Mouse (Mus musculus) thymus, adult 2 months (tissue): ENCODE results near the gene Traf7. TPM values are rescaled to one million over a fixed set of nuclear protein-coding genes. Genes with fewer than 3 reads are reported as not detected.

Experiments used
- DNase-seq: peaks from one replicate; pipeline ENCODE4 v3.0.0; 2021
- H3K27ac ChIP-seq: fragments of 200-500 bp; 2 replicates; pipeline ENCODE4 v1.5.1; 2012; ENCODE audit warnings: low read length, control low read depth; ENCODE audit not compliant: control insufficient read depth, insufficient read depth
- H3K27me3 ChIP-seq: fragments of 200-500 bp; 2 replicates; pipeline ENCODE4 v1.6.1; 2012; ENCODE audit warnings: mild to moderate bottlenecking, low read length, moderate library complexity, mixed read lengths; ENCODE audit not compliant: control insufficient read depth, insufficient read depth
- H3K36me3 ChIP-seq: fragments of 200-500 bp; 2 replicates; pipeline ENCODE4 v1.6.1; 2012; ENCODE audit warnings: mild to moderate bottlenecking, low read length, moderate library complexity; ENCODE audit not compliant: control insufficient read depth, insufficient read depth
- H3K4me1 ChIP-seq: fragments of 200-500 bp; replicated peaks from 2 replicates; pipeline ENCODE4 v1.6.1; 2012; ENCODE audit warnings: low read length; ENCODE audit not compliant: control insufficient read depth, insufficient read depth
- H3K4me3 ChIP-seq: fragments of 200-500 bp; 2 replicates; pipeline ENCODE4 v1.5.1; 2012; ENCODE audit warnings: mild to moderate bottlenecking, low read length, control low read depth, moderate library complexity; ENCODE audit not compliant: control insufficient read depth, insufficient read depth
- CTCF ChIP-seq: fragments of 200-500 bp; IDR thresholded peaks from 2 replicates; pipeline ENCODE4 v1.5.1; 2012; ENCODE audit warnings: mild to moderate bottlenecking, control low read depth, low read length, moderate library complexity, borderline replicate concordance; ENCODE audit not compliant: control insufficient read depth, poor library complexity, insufficient read depth; ENCODE audit errors: extremely low read depth
- POLR2A ChIP-seq: fragments of 200-500 bp; IDR thresholded peaks from 2 replicates; pipeline ENCODE4 v1.6.1; 2012; ENCODE audit warnings: mild to moderate bottlenecking, low read length, control low read depth, moderate library complexity; ENCODE audit not compliant: control insufficient read depth, poor library complexity, insufficient read depth; ENCODE audit errors: extremely low read depth
- WGBS: fragments of 180-500 bp; shearing (Covaris S2); methylation state at CpG from one replicate; pipeline ENCODE4 v1.1.7; 2018; 5-methylcytosine and 5-hydroxymethylcytosine counted together
- polyA plus RNA-seq: library from polyadenylated mRNA; depleted of rRNA; stranded (reverse); fragments of >200 nt; gene quantifications from 2 replicates; pipeline ENCODE4 v1.2.3, GENCODE M21; 2012; rRNA removed

Traf7 gene
- polyA plus RNA-seq, 1 experiment, result 362 TPM

- WGBS, result 19% methylated on average over 7 of the region's 7 CpGs
- no peak for DNase-seq
- H3K4me1 ChIP-seq, result peaks cover 18% of the 10 kb centered on the region
- no peaks in the 10 kb centered on the region for H3K36me3 ChIP-seq
- TF ChIP-seq POLR2A, result no peak
- no peak for TF ChIP-seq CTCF
- peak overlapping the region; percentile 17 for H3K27ac ChIP-seq
- peak overlapping the region; percentile 56 for H3K4me3 ChIP-seq
- no peaks in the 10 kb centered on the region for H3K27me3 ChIP-seq
These were observed 58.3 kb downstream of the Traf7 start for GRCm38 (mm10) chr17:24469336-24469909.

- no peak for TF ChIP-seq POLR2A
- TF ChIP-seq CTCF, result no peak
- Histone ChIP-seq H3K27ac (no peak overlapping the region), H3K36me3 (no peaks in the 10 kb centered on the region), H3K27me3 (no peaks in the 10 kb centered on the region), H3K4me3 (no peak overlapping the region), H3K4me1 (peaks cover 18% of the 10 kb centered on the region)
- 94% methylated on average over 5 of the region's 5 CpGs for WGBS
- no peak for DNase-seq
These were observed 59.0 kb downstream of the Traf7 start for GRCm38 (mm10) chr17:24468636-24469246.

- H3K27ac ChIP-seq, result no peak overlapping the region
- no peak for DNase-seq
- TF ChIP-seq POLR2A (no peak), CTCF (no peak; the same call in 1 of the 2 replicates)
- no peaks in the 10 kb centered on the region; the same call in 1 of the 2 replicates for H3K4me1 ChIP-seq
- no peaks in the 10 kb centered on the region for H3K27me3 ChIP-seq
- H3K36me3 ChIP-seq, result no peaks in the 10 kb centered on the region
- H3K4me3 ChIP-seq, result no peak overlapping the region
- WGBS, result 10% methylated on average over 6 of the region's 6 CpGs
These were observed 64.2 kb downstream of the Traf7 start for GRCm38 (mm10) chr17:24463374-24464133.

- no peaks in the 10 kb centered on the region for H3K36me3 ChIP-seq
- no peak for DNase-seq
- H3K27me3 ChIP-seq, result no peaks in the 10 kb centered on the region
- H3K4me3 ChIP-seq, result no peak overlapping the region
- TF ChIP-seq POLR2A, result no peak
- no peak overlapping the region for H3K27ac ChIP-seq
- 76% methylated on average over 1 of the region's 1 CpGs for WGBS
- no peaks in the 10 kb centered on the region; the same call in 1 of the 2 replicates for H3K4me1 ChIP-seq
These were observed 64.8 kb downstream of the Traf7 start for GRCm38 (mm10) chr17:24462932-24463331.

- peak; percentile 46 for DNase-seq
- H3K4me1 ChIP-seq, result no peaks in the 10 kb centered on the region; the same call in 1 of the 2 replicates
- no peaks in the 10 kb centered on the region for H3K36me3 ChIP-seq
- no peak for TF ChIP-seq POLR2A
- no peak for TF ChIP-seq CTCF
- WGBS, result 70% methylated on average over 2 of the region's 2 CpGs
- no peak overlapping the region for H3K27ac ChIP-seq
- no peaks in the 10 kb centered on the region for H3K27me3 ChIP-seq
- no peak overlapping the region for H3K4me3 ChIP-seq
These were observed 66.2 kb downstream of the Traf7 start for GRCm38 (mm10) chr17:24461580-24461979.

Other genes starting within 250 kb of the Traf7 start
- gene Abca17, start 176.9 kb downstream of the Traf7 start, polyA plus RNA-seq, result 0.06 and 0.13 TPM in 2 replicates
- 33.9 and 34.8 TPM in 2 replicates for gene Abca3, start 176.0 kb downstream of the Traf7 start, polyA plus RNA-seq
- 241 and 251 TPM in 2 replicates for gene Rnps1, start 113.4 kb downstream of the Traf7 start, polyA plus RNA-seq
- 41.6 and 57.0 TPM in 2 replicates for gene Eci1, start 101.3 kb downstream of the Traf7 start, polyA plus RNA-seq
- gene Dnase1l2, start 84.8 kb downstream of the Traf7 start, polyA plus RNA-seq, result 11.3 and 18.2 TPM in 2 replicates
- 166 and 188 TPM in 2 replicates for gene E4f1, start 57.6 kb downstream of the Traf7 start, polyA plus RNA-seq
- 58.8 and 65.4 TPM in 2 replicates for gene Pgp, start 57.5 kb downstream of the Traf7 start, polyA plus RNA-seq
- 0.57 and 0.97 TPM in 2 replicates for gene Bricd5, start 54.1 kb downstream of the Traf7 start, polyA plus RNA-seq
- 78.9 and 84.5 TPM in 2 replicates for gene Mlst8, start 48.9 kb downstream of the Traf7 start, polyA plus RNA-seq
- 0.15 and 0.20 TPM in 2 replicates for gene Caskin1, start 39.3 kb downstream of the Traf7 start, polyA plus RNA-seq
- gene Rab26, start 6.3 kb upstream of the Traf7 start, polyA plus RNA-seq, result 1.6 and 1.9 TPM in 2 replicates
- 85.0 and 92.8 TPM in 2 replicates for gene Pkd1, start 21.9 kb upstream of the Traf7 start, polyA plus RNA-seq
- 163 and 173 TPM in 2 replicates for gene Tsc2, start 104.7 kb upstream of the Traf7 start, polyA plus RNA-seq
- gene Nthl1, start 104.7 kb upstream of the Traf7 start, polyA plus RNA-seq, result 9.7 and 9.8 TPM in 2 replicates
- 13.5 and 19.6 TPM in 2 replicates for gene Slc9a3r2, start 122.4 kb upstream of the Traf7 start, polyA plus RNA-seq
- gene Npw, start 130.5 kb upstream of the Traf7 start, polyA plus RNA-seq, result 0.35 and 0.64 TPM in 2 replicates
- gene Zfp598, start 141.7 kb upstream of the Traf7 start, polyA plus RNA-seq, result 118 and 123 TPM in 2 replicates
- gene Syngr3, start 162.0 kb upstream of the Traf7 start, polyA plus RNA-seq, result 0.29 and 0.32 TPM in 2 replicates
- 24.3 and 33.3 TPM in 2 replicates for gene Gfer, start 168.2 kb upstream of the Traf7 start, polyA plus RNA-seq
- 10.5 and 10.8 TPM in 2 replicates for gene Noxo1, start 168.3 kb upstream of the Traf7 start, polyA plus RNA-seq
- 109 and 120 TPM in 2 replicates for gene Tbl3, start 179.7 kb upstream of the Traf7 start, polyA plus RNA-seq
- gene Rnf151, start 190.1 kb upstream of the Traf7 start, polyA plus RNA-seq, result 0.88 and 0.96 TPM in 2 replicates
- gene Rps2, start 190.2 kb upstream of the Traf7 start, polyA plus RNA-seq, result 3,358 and 3,484 TPM in 2 replicates
- 237 and 291 TPM in 2 replicates for gene Ndufb10, start 196.5 kb upstream of the Traf7 start, polyA plus RNA-seq
- gene Rpl3l, start 199.9 kb upstream of the Traf7 start, polyA plus RNA-seq, result 0.20 and 7.2 TPM in 2 replicates
- 90.7 and 91.5 TPM in 2 replicates for gene Msrb1, start 208.7 kb upstream of the Traf7 start, polyA plus RNA-seq
- gene Hs3st6, start 225.1 kb upstream of the Traf7 start, polyA plus RNA-seq, result 15.5 and 15.6 TPM in 2 replicates